Mouse (Mus musculus): ENCODE measurements at regions not wholly inside any gene's neighbourhood (a gene's known extent, or its start where the extent isn't known, plus 50 kb on each side); places are given as distances from the start of the nearest gene placed in this dataset.

- no peaks in the 10 kb centered on the region for H3K36me3 ChIP-seq (ENCODE audit: control insufficient read depth, insufficient read depth)
- no peak for TF ChIP-seq MYOD1 (IDR thresholded peaks at IDR 0.05; ENCODE audit: control insufficient read depth, insufficient read length, low read depth)
- TF ChIP-seq MAX (IDR thresholded peaks at IDR 0.05): no peak
- TF ChIP-seq CTCF (IDR thresholded peaks at IDR 0.05; ENCODE audit: control insufficient read depth, insufficient read depth, insufficient read length): no peak
- TF ChIP-seq CEBPB (IDR thresholded peaks at IDR 0.05; ENCODE audit: low read depth): no peak
- no peak for TF ChIP-seq USF1 (IDR thresholded peaks at IDR 0.05; ENCODE audit: low read depth)
- no peak for TF ChIP-seq MYOG (IDR thresholded peaks at IDR 0.05; ENCODE audit: control insufficient read depth, extremely low read depth, insufficient read length)
- no peak for TF ChIP-seq FOSL1 (IDR thresholded peaks at IDR 0.05; ENCODE audit: insufficient read depth, low read length, poor library complexity, severe bottlenecking)
- peaks cover 4% of the 10 kb centered on the region for H3K27me3 ChIP-seq (ENCODE audit: control insufficient read depth, insufficient read depth, insufficient read length)
- no peak overlapping the region for H3K4me3 ChIP-seq (ENCODE audit: insufficient read depth, poor library complexity, severe bottlenecking)
- no peaks in the 10 kb centered on the region for H3K79me3 ChIP-seq (ENCODE audit: low read depth)
- no peaks in the 10 kb centered on the region for H3K79me2 ChIP-seq (ENCODE audit: control insufficient read depth, insufficient read depth)
- no peak overlapping the region for H3ac ChIP-seq (ENCODE audit: control insufficient read depth, insufficient read length, low read depth)
Observed at GRCm38 (mm10) chr2:75324146-75324749, 334.8 kb upstream of the Hnrnpa3 start.

GRCm38 (mm10) chr2:75329598-75329997, 329.5 kb upstream of the Hnrnpa3 start:
- Histone ChIP-seq H3K4me3 (ENCODE audit: insufficient read depth, poor library complexity, severe bottlenecking) (no peak overlapping the region), H3K27me3 (ENCODE audit: control insufficient read depth, insufficient read depth, insufficient read length) (no peaks in the 10 kb centered on the region), H3K79me3 (ENCODE audit: low read depth) (no peaks in the 10 kb centered on the region), H3K79me2 (ENCODE audit: control insufficient read depth, insufficient read depth) (no peaks in the 10 kb centered on the region), H3K36me3 (ENCODE audit: control insufficient read depth, insufficient read depth) (no peaks in the 10 kb centered on the region), H3ac (ENCODE audit: control insufficient read depth, insufficient read length, low read depth) (no peak overlapping the region)
- no peak for TF ChIP-seq FOSL1 (IDR thresholded peaks at IDR 0.05; ENCODE audit: insufficient read depth, low read length, poor library complexity, severe bottlenecking)

- no peaks in the 10 kb centered on the region for H3K27me3 ChIP-seq (ENCODE audit: control insufficient read depth, insufficient read depth, insufficient read length)
- no peak for TF ChIP-seq MYOG (IDR thresholded peaks at IDR 0.05; ENCODE audit: control insufficient read depth, extremely low read depth, insufficient read length)
- TF ChIP-seq MYOD1 (IDR thresholded peaks at IDR 0.05; ENCODE audit: control insufficient read depth, insufficient read length, low read depth): no peak
- TF ChIP-seq FOSL1 (IDR thresholded peaks at IDR 0.05; ENCODE audit: insufficient read depth, low read length, poor library complexity, severe bottlenecking): no peak
- no peak for TF ChIP-seq CEBPB (IDR thresholded peaks at IDR 0.05; ENCODE audit: low read depth)
- no peak for TF ChIP-seq USF1 (IDR thresholded peaks at IDR 0.05; ENCODE audit: low read depth)
- no peak for TF ChIP-seq CTCF (IDR thresholded peaks at IDR 0.05; ENCODE audit: control insufficient read depth, insufficient read depth, insufficient read length)
- no peak for TF ChIP-seq MAX (IDR thresholded peaks at IDR 0.05)
- no peak overlapping the region for H3K4me3 ChIP-seq (ENCODE audit: insufficient read depth, poor library complexity, severe bottlenecking)
- H3K79me2 ChIP-seq (ENCODE audit: control insufficient read depth, insufficient read depth): no peaks in the 10 kb centered on the region
- no peak overlapping the region for H3ac ChIP-seq (ENCODE audit: control insufficient read depth, insufficient read length, low read depth)
- H3K36me3 ChIP-seq (ENCODE audit: control insufficient read depth, insufficient read depth): no peaks in the 10 kb centered on the region
- H3K79me3 ChIP-seq (ENCODE audit: low read depth): no peaks in the 10 kb centered on the region
Observed at GRCm38 (mm10) chr2:75341310-75341709, 317.8 kb upstream of the Hnrnpa3 start.

GRCm38 (mm10) chr2:75341726-75342280, 317.3 kb upstream of the Hnrnpa3 start:
- Histone ChIP-seq H3K79me3 (ENCODE audit: low read depth) (no peaks in the 10 kb centered on the region), H3K79me2 (ENCODE audit: control insufficient read depth, insufficient read depth) (no peaks in the 10 kb centered on the region), H3K4me3 (ENCODE audit: insufficient read depth, poor library complexity, severe bottlenecking) (no peak overlapping the region), H3ac (ENCODE audit: control insufficient read depth, insufficient read length, low read depth) (no peak overlapping the region), H3K36me3 (ENCODE audit: control insufficient read depth, insufficient read depth) (no peaks in the 10 kb centered on the region), H3K27me3 (ENCODE audit: control insufficient read depth, insufficient read depth, insufficient read length) (no peaks in the 10 kb centered on the region)
- TF ChIP-seq MYOD1 (IDR thresholded peaks at IDR 0.05; ENCODE audit: control insufficient read depth, insufficient read length, low read depth) (no peak), MAX (IDR thresholded peaks at IDR 0.05) (no peak), CEBPB (IDR thresholded peaks at IDR 0.05; ENCODE audit: low read depth) (no peak), USF1 (IDR thresholded peaks at IDR 0.05; ENCODE audit: low read depth) (no peak), CTCF (IDR thresholded peaks at IDR 0.05; ENCODE audit: control insufficient read depth, insufficient read depth, insufficient read length) (no peak), MYOG (IDR thresholded peaks at IDR 0.05; ENCODE audit: control insufficient read depth, extremely low read depth, insufficient read length) (no peak), FOSL1 (IDR thresholded peaks at IDR 0.05; ENCODE audit: insufficient read depth, low read length, poor library complexity, severe bottlenecking) (no peak)

- Histone ChIP-seq H3K79me2 (ENCODE audit: control insufficient read depth, insufficient read depth) (no peaks in the 10 kb centered on the region), H3K4me3 (ENCODE audit: insufficient read depth, poor library complexity, severe bottlenecking) (no peak overlapping the region), H3ac (ENCODE audit: control insufficient read depth, insufficient read length, low read depth) (no peak overlapping the region), H3K36me3 (ENCODE audit: control insufficient read depth, insufficient read depth) (no peaks in the 10 kb centered on the region), H3K27me3 (ENCODE audit: control insufficient read depth, insufficient read depth, insufficient read length) (peaks cover 14% of the 10 kb centered on the region), H3K79me3 (ENCODE audit: low read depth) (no peaks in the 10 kb centered on the region)
- no peak for TF ChIP-seq FOSL1 (IDR thresholded peaks at IDR 0.05; ENCODE audit: insufficient read depth, low read length, poor library complexity, severe bottlenecking)
- TF ChIP-seq CEBPB (IDR thresholded peaks at IDR 0.05; ENCODE audit: low read depth): no peak
- no peak for TF ChIP-seq CTCF (IDR thresholded peaks at IDR 0.05; ENCODE audit: control insufficient read depth, insufficient read depth, insufficient read length)
- TF ChIP-seq MYOD1 (IDR thresholded peaks at IDR 0.05; ENCODE audit: control insufficient read depth, insufficient read length, low read depth): no peak
- no peak for TF ChIP-seq MAX (IDR thresholded peaks at IDR 0.05)
- no peak for TF ChIP-seq USF1 (IDR thresholded peaks at IDR 0.05; ENCODE audit: low read depth)
- no peak for TF ChIP-seq MYOG (IDR thresholded peaks at IDR 0.05; ENCODE audit: control insufficient read depth, extremely low read depth, insufficient read length)
Observed at GRCm38 (mm10) chr2:75350902-75351301, 308.2 kb upstream of the Hnrnpa3 start.

DNA sequence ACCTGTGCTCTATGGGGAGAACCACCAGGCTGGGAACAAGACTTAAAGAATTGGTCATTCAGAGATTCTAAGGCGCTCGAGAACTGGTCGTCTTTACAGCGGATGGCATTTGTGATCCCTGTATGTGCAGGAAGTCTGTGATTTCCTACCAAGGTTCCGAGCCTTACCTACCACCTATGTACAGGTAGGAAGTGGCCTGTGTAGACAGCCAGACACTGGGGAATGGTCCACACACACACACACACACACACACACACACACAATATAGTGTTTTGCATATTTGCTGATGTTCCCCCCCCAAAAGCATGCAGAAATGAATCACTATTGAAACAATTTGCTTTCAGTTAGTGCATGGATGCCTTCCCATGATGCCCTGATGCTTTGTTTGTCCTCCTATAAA, 307.1 kb upstream of the Hnrnpa3 start:
- H3K36me3 ChIP-seq (ENCODE audit: control insufficient read depth, insufficient read depth): no peaks in the 10 kb centered on the region
- no peaks in the 10 kb centered on the region for H3K79me2 ChIP-seq (ENCODE audit: control insufficient read depth, insufficient read depth)
- no peaks in the 10 kb centered on the region for H3K79me3 ChIP-seq (ENCODE audit: low read depth)
- TF ChIP-seq CEBPB (IDR thresholded peaks at IDR 0.05; ENCODE audit: low read depth): no peak
- no peak for TF ChIP-seq USF1 (IDR thresholded peaks at IDR 0.05; ENCODE audit: low read depth)
- no peak for TF ChIP-seq CTCF (IDR thresholded peaks at IDR 0.05; ENCODE audit: control insufficient read depth, insufficient read depth, insufficient read length)
- no peak for TF ChIP-seq FOSL1 (IDR thresholded peaks at IDR 0.05; ENCODE audit: insufficient read depth, low read length, poor library complexity, severe bottlenecking)
- TF ChIP-seq MYOD1 (IDR thresholded peaks at IDR 0.05; ENCODE audit: control insufficient read depth, insufficient read length, low read depth): no peak
- no peak for TF ChIP-seq MAX (IDR thresholded peaks at IDR 0.05)
- TF ChIP-seq MYOG (IDR thresholded peaks at IDR 0.05; ENCODE audit: control insufficient read depth, extremely low read depth, insufficient read length): no peak
- no peak overlapping the region for H3ac ChIP-seq (ENCODE audit: control insufficient read depth, insufficient read length, low read depth)
- H3K27me3 ChIP-seq (ENCODE audit: control insufficient read depth, insufficient read depth, insufficient read length): peaks cover 14% of the 10 kb centered on the region
- no peak overlapping the region for H3K4me3 ChIP-seq (ENCODE audit: insufficient read depth, poor library complexity, severe bottlenecking)

Measured in C2C12 (cell line).